Mouse (Mus musculus): ENCODE data around the gene Dhx32.

Gene Dhx32

DNA sequence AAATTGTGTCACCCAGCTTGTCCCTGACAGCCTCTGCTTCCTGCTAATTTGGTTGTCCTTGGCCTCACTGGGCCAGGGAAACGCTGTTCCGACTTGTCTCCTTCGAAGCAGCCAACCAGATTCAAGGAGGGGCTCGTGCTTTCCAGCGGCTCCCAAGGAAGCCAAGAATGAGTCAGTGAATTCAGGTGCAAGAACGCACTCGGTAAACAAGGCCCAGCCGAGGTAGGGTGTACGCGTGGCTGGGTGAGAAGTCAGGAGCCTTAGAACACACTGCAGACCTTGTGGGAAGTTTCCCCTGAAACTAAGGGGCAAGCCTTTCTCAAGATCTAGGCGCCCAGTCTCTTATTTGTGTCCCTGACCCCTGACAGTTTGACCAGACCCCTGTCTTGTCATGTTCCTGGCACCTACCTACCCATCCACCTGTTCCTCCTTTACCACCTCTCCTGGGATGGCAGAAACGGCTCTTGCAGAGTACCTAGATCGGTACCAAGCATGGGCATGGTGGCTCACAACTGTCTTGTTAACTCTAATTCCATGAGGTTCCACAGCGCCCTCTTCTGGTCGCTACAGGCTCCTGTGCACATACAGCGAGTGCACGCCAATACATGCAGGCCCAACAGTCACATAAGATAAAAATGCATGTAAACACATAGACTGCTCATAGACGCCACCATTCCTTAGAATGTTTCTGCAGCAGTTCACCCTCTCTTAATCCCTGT lies at the start of gene Dhx32:
Dhx32 (minus strand) TSS at position 10 of the 719 bp plus-strand sequence.
- peak; percentile 33 for DNase-seq (ENCODE audit: low read depth, low spot score)

DNA sequence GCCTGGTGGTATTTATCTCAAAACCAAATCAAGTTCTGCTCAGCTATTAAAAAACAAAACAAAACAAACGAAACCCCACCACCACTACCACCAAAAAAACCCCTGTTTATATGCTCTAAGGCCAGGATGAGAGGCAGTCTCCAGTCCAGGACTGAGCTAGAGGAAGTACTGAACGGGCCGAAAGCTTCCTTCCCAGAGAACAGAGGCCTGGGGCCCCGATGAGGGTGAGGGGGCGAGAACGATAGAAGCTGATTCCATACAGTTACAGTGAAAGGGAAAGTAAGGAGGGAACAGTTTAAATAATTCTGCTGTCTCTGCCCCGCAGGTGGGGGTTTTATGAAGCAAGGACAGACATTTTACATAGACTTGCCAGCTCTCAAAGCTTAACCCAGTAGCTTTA lies 47.1 kb upstream of the Dhx32 start:
- no peak for DNase-seq (ENCODE audit: low read depth, low spot score)

DNA sequence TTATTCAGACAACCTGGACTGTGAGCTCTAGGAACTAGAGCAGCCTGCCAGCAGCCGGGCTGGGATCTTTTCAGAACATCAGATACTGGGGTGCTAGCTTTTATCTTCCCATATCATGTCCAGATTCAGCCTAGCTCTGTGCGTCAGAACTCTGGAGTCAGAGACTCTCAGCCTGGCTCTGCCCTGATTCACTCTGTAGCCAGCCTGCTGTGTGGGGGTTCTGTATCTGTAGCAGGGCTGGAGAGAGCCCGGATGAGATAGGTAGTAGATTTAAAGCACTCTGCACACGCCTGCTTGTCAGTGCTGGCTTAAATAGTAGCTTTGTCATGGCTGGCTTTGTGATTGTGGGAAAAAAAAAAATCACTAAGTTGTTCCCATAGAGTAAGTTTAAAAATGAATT lies 46.0 kb upstream of the Dhx32 start:
- no peak for DNase-seq (ENCODE audit: low read depth, low spot score)

DNA sequence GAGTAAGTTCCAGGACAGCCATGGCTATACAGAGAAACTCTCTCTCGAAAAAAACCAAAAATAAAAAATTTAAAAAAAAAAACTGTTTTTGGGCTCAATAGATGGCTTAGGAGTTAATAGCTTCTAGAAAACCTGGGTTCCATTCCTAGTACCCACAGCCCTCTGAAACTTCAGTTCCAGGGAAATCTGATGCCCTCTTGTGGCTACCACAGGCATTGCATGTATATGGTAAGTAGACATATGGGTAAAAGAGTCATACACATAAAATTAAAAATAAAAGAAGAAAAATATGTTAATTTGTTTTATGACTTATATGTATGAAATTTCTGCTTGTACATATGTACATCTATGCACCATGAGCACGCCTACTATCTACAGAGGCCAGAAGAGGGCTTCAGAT lies 42.1 kb upstream of the Dhx32 start:
- DNase-seq (ENCODE audit: low read depth, low spot score) = peak; percentile 5

DNA sequence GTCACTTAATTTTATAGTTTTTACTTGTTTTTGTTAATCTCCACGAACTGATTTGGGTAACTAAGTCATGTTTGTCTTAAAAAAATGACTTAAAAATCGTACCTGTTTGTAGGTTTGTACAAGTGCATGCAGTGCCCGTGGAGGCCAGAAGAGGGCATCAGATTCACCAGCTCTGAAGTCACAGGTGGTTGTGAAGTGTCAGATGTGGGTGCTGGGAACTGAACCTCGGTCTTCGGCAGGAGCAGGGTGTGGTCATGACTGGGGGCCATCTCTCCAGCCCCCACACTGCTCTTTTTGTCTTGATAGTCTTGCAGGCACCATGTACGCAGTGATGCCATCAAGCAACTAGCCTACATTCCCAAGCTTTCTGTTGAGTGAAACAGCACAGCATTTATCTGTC lies 41.2 kb upstream of the Dhx32 start:
- no peak for DNase-seq (ENCODE audit: low read depth, low spot score)

DNA sequence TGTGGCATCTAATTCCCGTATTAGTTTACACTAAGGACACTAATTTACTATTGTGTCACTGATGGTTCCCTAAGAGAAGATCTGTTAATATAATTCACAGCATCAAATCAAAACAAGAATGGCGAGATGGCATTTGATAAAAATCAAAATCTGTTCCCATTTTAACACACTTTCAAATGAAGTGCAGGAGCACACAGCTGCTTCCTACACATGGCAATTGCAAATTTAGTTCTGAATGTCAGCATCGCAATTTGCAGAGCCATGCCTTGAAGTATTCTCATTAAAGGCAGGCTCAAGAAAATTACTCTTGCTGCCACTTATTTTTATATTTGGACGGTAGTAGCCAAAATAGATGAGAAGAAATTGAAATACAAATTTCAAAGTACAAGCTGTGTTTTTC lies 30.8 kb upstream of the Dhx32 start:
- no peak for DNase-seq (ENCODE audit: low read depth, low spot score)

DNA sequence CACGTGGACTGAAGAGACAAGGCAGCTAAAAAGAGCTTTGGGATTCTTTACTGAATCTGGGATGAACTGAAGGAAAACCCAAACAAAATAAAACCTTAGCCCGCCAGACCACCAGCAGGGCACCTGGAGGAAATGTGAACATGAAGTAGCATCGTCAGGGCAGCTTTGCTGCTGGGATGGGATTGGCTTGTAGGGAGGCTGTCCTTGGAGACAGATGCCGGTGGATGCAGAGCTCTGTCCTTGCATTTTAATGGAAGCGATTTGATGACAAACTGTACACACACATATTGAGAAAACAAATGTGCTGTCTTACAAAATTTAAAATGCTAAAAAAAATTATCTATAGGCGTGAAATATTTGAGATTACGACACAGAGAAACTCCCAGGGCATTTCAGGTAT lies 30.4 kb upstream of the Dhx32 start:
- no peak for DNase-seq (ENCODE audit: low read depth, low spot score)

DNA sequence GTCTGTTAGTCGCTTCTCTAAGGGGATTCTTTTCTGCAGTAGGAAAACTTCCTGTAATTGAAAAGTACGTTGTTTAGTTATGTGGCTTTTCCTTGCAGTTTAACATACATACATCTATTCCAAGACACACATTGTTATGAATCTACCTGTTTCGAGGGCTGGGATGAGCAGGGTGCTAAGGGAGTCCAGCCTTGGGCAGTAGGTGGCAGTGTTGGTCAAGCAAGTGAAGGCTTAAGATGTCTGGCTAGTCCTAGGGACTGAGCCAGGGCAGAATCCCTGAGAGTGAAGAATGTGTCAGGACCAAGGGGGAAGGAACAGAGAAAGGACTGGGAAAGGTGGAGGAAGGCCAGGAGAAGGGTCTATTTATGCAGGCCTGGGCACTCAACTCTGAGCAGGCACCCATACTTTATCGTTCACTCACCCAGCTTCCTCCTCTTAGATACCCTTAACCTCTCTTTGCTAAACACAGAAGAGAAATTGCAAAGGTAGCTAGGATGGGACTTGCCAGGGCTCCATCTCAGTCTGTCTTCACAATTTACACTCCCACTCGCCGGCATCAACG lies 23.2 kb upstream of the Dhx32 start:
- DNase-seq (ENCODE audit: low read depth, low spot score) = no peak

DNA sequence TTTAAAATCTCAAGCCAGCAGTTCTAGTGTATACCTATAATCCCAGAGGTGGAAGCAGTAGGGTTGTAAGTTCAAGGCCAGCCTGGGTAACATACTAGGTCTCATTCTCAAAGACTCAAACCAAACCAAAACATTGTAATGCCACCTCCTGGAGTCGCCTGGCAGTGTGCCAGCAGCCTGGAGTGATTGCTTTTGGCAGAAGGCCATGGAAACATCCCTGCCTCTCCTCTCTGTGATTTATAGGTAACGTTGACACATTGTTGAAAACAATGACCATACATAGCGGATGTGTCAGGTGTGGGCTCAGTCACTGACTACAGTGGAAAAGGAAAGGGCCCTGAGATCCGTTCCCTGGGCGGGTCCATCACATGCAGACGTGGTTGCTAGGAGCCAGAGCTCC lies 19.3 kb upstream of the Dhx32 start:
- no peak for DNase-seq (ENCODE audit: low read depth, low spot score)

DNA sequence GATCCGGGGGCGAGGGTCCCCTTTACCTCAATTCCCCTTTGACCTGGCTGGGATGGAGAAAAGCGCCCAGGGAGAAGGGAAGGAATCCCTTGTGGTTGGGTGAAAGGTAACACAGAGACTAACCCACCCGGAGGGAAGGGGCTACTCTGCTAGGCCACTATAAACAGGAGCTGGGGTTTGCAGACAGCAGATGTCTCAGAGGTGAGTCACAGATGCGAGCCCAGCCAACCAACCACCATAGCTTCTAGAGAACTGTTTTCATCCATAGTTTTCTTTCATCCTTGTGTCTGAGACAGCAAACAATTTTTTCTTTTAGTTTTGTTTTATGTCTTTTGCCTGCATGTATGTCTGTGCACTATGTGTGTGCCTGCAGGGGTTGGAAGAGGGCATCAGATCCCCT lies 17.4 kb upstream of the Dhx32 start:
- DNase-seq (ENCODE audit: low read depth, low spot score) = no peak

DNA sequence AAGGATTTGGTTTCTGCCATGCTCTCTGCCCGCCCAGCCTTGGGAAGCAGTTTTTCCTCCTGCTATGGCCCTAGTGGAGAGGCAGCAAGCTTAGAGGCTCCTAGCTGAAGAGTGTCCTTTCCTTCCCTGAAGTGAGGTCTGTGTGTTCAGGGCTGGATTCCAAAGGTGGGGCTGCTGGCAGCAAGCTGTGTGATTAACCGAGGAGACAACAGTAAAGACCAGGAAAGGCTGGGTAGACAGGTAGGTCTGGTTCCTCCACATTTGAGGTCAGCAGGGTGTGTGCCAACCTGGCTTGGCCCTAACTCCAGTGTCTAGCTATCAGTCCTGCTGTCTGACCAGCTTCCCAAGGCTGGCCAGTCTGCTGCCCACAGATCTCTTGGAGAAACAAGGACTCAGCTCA lies 12.2 kb upstream of the Dhx32 start:
- DNase-seq (ENCODE audit: low read depth, low spot score) = no peak

DNA sequence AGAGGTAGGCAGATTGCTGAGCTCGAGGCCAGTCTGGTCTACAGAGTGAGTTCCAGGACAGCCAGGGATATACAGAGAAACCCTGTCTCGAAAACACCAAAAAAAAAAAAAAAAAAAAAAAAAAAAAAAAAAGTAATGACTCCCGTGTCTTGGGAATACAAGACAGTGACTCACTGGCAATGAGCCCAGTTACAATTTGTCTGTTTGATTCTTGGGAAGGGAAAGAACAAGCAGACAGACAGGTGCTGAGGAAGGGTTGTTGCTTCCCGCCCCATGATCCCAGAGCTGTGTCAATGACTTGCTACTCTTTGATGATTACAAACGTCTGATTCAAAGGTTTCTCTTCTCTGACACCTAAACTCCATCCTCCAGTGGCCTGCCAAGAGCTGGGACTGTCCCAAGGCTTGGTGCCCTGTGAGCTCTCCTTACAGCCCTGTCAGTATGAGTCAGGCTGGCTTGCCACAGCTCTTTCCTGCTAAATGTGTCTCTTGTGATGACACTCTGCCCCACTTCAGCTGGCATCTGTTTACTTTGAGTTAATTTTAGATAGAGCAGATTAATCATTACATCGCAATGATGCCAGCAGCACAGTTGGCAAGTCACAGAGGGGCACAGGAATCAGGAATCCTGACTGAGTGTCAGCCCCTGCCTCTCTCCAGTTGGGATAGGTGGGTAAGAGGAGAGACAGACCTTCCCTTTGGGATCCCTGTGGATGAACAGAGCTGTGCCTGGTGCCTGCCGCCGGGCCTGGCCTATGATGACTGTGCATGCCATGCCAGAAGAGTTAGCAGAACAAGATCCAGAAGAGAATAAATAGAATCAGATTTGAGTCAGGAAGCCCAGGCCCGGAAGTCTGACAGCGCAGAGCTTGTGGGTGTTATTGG lies 11.0 kb upstream of the Dhx32 start:
- DNase-seq (ENCODE audit: low read depth, low spot score) = no peak

DNA sequence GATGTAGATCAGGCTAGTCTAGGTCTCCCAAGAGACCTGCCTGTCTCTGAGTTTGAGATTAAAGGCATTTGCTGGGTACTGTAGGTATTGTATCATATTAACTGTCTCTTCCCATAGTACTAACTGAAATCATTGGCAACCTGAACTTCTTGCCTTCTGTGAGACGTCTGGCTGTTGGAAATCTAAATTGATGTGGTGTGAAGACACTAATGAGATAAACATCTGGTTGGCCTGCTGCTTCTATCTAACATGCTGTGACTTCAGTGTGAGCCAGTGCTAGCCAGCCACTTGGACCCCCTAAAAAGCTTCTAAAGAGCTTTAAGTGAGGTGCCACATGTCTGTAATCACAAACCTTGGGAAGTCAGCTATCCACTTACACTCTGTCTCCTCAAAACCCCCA lies 10.2 kb upstream of the Dhx32 start:
- no peak for DNase-seq (ENCODE audit: low read depth, low spot score)

DNA sequence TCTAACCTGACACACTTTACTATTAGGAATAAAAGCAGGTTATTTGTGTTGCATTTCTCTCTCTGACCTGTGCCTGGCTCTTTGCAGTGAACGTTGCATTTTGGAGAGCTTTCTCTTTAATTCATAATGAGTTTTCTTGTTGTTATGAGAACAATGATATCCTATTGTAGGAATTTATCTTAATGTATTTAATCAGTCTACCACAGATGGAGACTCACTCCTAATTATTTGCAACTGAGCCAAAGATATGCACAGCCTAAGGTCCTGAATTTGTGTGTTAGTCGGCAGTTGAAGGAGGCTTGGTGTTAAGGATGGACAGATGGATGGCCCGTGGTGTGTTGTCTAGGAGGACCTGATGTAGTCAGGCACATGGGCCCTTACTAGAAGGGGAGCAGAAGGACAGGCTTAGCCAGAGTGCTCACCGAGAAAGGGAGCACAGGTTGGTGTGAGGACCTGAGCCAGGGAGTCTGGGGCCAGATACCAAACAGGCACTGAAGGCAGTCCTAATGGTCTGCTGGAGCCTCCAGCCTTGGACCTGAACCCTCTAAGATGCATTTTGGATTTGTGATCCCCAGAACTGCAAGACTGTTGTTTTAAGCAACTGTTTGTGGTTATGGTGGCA lies 8.2 kb upstream of the Dhx32 start:
- no peak for DNase-seq (ENCODE audit: low read depth, low spot score)

DNA sequence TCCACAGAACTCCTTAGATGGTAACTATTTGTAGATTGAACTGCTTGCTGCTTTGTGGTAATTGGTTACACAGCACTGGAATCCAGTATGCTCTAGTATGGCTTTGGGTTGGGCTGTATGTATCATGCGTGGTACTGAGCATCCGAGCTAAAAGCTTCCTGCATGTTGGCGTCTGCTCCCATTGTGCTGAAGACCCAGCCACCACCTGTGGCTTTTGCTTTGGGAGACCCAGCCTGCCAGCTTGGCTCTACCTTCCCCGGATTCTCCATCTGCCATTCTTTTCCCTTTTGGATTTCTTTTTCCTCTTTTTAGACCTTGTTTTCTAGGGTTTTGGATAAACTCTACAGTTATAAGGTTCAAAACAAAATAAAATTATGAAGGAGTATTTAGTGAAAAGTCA lies 7.6 kb upstream of the Dhx32 start:
- no peak for DNase-seq (ENCODE audit: low read depth, low spot score)

DNA sequence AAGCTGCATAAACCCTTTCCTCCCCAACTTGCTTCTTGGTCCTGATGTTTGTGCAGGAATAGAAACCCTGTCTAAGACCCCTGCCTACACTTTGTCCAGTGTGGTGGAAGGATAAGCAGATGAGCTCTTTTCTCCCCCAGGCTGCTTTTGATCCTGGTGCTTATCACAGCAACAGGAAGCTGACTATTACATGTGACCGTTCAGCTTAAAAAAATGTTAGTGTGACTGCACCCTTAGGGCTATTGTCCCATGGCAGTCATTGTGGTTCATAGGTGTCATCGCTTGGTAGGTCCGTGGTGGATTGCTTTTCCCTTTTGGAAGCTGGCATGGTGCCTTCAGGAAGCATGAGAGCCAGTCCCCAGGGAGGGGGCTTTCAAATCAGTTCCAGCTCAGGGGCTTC lies 5.6 kb upstream of the Dhx32 start:
- no peak for DNase-seq (ENCODE audit: low read depth, low spot score)

DNA sequence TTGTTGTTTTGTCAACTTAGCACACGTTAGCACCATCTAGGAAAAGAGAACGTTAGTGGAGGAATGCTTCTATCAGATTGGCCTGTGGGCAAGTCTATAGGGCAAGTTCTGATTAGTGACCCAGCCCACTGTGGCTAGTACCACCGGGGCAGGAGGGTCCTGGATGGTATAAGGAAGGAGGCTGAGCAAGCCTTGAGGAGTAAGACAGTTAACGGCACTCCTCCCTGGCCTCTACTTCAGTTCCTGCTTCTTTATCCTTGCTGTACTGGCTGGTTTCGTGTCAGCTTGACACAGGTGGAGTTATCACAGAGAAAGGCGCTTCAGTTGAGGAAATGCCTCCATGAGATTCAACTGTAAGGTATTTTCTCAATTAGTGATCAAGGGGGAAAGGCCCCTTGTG lies 5.0 kb upstream of the Dhx32 start:
- no peak for DNase-seq (ENCODE audit: low read depth, low spot score)

DNA sequence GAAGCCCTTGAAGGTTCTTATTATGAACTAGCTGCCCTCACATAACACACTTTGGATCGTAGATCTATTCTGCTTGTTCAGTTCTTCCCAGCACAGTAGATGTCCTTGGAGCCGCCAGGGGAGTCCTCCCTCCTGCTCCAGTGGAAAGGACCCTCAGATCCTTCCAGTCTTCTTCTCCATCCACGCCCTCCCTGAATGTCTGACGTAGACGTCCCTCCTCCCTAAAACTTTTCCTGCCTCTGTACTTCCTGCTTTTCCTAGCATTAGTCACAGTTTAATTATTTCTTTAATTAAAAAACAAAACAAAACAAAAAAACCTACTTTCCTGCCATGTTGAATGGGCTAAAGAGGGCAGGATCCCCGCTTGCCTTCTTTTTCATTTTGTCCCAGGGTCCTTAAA lies 535 bp downstream of the Dhx32 start:
- no peak for DNase-seq (ENCODE audit: low read depth, low spot score)

DNA sequence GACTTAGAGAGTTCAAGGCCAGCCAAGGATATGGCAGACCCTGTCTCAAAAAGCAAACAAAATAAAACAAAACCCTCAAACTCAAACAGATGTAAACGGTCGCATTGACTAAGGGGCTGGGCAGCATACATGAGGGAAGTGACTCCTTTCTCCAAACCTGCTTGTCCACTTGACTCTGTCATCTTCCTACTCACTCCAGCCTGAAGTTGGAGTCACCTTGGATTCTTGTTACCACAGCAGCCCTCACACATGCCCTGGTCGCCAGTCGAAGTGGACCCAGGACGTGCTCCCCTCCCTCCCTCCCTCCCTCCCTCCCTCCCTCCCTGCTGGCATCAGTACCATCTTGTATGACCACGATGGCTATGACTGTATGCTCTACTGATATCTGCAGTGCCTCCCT lies 943 bp downstream of the Dhx32 start:
- no peak for DNase-seq (ENCODE audit: low read depth, low spot score)

DNA sequence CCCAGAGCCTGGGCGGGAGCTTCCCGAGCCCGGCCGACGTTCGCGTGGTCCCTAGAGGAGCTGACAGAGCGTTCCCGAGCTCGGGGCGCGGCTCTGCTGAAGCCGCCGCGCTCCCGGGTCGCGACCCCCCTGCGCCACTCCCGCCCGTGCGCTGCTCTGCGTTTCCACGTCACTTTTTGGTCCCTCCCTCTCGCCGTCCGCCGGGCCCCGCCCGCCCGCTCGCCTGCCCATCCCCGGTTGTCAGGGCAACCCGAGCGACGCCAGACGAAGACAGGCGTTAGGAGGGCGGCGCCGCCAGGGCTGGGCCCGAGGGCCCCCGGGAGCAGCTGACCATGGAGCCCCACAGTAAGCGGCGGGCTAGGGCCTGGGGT lies 5.9 kb downstream of the Dhx32 start, which contains the start of gene Fank1:
Fank1 (plus strand) TSS at position 236 of the 371 bp plus-strand sequence.
- DNase-seq (ENCODE audit: low read depth, low spot score) = peak; percentile 90

DNA sequence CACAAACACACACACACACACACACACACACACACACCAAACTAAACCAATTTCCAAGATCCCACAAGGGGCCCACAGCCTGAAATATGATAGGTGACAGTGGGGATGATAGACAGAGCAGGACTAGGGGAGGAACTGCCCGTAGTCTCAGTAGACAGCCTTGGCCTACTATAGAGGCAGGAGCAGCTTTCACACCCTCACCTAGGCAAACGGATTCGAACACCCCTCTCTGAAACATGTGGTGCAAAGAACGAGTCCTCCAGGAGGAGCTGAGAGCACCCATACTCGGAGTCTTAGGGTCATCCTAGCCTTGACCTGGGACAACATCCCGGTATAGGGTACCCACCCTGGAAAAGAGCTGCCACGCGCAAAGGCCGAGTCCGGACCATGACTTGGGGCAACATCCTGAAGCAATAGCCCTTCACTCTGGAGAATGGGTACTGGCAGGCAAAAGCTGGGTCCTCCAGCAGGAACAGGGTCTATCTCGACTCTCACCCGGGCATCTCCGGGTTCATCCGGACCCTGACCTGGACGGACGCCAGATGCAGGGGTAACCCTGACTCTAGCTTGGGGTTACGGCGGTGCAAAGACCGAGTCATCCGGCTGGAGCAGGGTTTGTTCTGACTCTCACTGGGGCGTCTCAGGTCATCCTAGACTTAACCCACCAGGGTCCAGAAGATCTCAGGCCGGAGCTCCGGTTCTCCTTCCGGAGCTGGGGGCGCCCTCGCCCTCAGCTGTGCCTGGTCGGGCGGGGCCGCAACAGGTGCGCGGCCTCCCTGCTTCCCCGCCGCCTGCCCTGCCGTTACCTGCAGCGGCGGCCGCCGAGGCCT lies 6.5 kb downstream of the Dhx32 start:
- DNase-seq (ENCODE audit: low read depth, low spot score) = no peak

Measured in CD4-positive helper T cell, adult 2 months (primary cell).